Mouse (Mus musculus): ENCODE results near the gene Lrrd1.
"Not testable (repeated sequence)": the region's sequence is repeated elsewhere in the genome, so short reads cannot be mapped to it uniquely, and the experiment has no call there.

Lrrd1 gene

DNA sequence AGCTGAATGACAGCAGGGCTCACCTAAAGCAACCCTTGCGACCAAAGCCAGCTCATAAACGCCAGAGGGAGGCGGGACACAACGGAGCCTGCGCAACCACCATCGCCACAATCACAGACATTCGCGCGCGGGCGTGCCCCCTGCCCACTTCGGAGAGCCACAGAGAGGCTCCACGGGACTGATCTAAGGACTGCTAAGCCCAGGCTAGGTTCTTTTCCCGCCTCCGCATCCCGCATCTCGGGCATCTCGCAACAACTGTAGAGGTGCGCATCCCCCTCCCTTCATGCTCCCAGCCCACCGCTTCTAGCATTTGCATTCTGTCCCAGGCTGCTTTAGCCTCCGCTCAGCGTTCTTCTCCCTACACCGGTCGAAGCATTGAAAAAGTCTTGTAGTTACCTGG lies at the start of gene Lrrd1:
Lrrd1 (plus strand) TSS at position 148 of the 400 bp plus-strand sequence.
- DNase-seq: peak; percentile 19 to 20

DNA sequence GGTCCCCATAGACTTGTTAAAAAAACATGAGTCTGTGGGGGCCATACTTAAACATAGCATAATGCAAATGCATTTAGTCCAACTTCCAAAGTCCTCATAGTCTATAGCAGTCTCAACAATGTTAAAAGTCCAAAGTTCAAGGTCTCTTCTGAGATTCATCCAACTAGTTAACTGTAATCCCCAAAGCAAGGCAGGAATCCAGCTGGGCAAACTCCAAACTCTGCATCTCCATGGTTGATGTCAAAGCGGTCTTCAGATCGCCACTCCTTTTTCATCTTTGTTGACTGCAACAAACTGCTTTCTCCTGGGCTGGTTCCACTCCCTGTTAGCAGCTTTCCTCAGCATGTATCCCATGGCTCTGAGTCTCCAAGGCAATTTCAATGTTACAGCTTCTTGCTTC lies 47.9 kb upstream of the Lrrd1 start:
- DNase-seq: not testable (repeated sequence)

DNA sequence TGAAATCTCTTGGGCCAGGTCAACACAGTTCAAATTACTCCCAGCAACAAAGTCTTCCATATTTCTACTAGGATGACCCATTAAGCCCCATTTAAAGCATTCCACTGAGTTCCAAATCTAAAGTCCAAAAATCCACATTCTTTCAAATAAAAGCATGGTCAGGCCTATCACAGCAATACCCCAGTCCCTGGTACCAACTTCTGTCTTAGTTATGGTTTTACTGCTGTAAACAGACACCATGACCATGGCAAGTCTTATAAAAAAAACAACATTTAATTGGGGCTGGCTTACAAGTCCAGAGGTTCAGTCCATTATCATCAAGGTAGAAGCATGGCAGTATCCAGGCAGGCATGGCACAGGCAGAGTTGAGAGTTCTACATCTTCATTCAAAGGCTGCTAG lies 46.3 kb upstream of the Lrrd1 start:
- DNase-seq: not testable (repeated sequence)

DNA sequence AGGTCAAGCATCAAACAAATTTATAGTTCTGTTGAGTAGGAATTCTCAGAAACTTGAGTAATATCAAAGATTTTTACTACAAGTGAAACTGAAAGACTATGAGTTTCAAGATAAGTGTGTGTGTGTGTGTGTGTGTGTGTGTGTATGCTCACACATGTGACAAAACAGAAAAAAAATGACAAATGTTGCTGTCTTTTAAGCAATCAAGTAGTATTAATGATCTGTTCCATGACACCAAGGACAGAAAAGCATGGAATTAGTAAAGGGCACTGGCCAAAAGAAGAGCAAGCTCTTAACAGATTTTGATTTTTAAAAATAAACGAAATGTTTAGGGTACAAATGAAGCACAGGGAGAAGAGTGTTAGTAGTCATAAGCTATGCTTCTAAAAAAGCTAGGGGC lies 44.9 kb upstream of the Lrrd1 start:
- no peak for DNase-seq

DNA sequence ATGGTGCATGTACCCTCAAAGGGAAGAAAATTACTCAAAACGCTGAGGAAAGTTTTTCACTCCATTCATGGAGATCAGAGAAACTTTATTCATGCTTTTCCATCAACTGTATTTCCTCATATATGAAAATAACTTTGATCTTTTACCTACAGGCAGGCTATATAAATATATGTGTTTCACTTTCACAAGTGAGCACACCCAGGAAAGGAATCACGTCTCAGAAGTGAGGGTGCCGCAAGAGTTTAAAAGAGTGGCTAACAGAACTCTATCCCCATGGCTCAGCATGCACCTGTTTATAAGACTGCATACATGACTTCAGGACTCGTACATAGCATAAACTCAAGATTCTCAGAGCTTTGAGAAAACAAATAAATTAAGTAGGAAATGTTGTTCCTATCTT lies 44.1 kb upstream of the Lrrd1 start:
- DNase-seq: no peak

DNA sequence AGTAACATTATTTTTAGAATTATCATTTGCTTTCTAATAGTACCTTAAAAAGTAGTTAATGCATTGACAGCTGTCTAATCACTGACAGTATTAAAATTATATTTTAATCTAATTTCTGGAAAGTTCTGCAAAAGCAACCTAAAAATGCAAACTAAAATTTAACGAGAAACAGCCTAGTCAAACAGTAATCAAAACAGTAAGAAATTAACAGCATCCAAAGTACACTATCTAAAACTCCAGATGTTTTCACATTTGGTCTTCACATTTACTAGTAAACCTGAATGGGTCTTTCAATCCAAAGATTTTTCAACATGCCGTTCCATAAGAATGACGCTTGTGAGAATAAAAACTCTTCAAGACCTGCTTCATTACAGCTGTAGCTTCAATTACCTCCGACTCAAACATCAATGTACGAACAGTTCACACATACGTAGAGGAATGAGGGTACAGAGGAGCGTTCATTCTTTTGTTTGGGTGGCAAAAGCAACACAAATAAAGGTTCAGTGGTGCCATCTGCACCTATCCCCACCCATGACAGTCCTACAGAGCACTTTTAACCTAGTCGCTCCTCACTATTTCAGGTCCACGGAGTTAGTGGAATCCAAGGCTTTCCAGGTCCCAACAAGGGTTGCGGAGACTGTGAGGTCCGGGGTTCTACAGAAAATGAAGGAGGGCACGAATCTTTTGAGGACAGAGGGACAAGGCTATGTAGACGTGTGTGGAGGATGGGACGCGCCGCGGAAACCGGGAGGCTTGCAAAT lies 43.1 kb upstream of the Lrrd1 start:
- no peak for DNase-seq

DNA sequence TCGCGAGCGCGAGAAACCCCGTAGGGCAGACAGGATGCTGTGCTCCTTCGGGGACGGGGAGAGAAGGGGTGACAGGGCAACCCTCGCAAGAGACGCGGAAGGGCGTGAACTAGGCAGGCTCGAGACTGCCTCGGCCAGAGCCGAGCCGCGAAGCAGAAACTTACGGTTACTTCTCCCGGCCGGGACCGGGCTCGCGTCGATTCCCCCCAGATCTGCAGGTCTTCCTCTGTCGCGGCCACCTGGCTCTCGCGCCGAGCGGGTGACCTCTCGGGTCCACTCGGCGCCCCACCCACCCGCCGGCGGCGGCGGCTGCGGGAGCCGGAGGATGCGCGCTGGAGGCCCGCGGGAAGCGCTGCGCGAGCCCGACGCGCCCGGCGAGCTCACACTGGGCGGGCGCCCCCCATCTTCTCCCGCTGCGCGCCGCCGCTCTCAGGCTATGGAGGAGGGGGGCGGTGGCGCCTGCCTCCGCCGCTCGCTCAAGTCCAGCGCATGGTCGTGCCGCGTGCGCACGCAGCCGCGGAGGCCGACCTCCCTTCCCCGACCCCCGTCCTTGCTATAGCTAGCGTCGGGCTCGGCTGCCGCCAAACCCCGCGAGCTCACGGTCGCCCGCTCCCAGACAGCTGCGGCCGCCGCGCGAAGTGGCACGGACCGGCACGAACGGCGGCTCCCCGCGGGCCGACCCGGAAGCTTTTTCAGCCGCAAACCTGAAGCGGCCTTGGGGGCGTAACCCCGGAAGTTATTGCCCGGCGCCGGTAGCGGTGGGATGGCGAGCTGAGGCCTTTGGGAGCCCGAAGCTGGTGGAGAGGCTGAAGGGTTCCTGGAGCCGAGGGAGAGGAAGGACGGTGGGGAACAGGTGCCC lies 42.3 kb upstream of the Lrrd1 start, which contains the start of the genes Ankib1 and Krit1:
Ankib1 (minus strand) TSS at position 493 of the 859 bp plus-strand sequence.
Krit1 (plus strand) TSS at position 752 of the 859 bp plus-strand sequence.
- peak; percentile 94 to 95 for DNase-seq

DNA sequence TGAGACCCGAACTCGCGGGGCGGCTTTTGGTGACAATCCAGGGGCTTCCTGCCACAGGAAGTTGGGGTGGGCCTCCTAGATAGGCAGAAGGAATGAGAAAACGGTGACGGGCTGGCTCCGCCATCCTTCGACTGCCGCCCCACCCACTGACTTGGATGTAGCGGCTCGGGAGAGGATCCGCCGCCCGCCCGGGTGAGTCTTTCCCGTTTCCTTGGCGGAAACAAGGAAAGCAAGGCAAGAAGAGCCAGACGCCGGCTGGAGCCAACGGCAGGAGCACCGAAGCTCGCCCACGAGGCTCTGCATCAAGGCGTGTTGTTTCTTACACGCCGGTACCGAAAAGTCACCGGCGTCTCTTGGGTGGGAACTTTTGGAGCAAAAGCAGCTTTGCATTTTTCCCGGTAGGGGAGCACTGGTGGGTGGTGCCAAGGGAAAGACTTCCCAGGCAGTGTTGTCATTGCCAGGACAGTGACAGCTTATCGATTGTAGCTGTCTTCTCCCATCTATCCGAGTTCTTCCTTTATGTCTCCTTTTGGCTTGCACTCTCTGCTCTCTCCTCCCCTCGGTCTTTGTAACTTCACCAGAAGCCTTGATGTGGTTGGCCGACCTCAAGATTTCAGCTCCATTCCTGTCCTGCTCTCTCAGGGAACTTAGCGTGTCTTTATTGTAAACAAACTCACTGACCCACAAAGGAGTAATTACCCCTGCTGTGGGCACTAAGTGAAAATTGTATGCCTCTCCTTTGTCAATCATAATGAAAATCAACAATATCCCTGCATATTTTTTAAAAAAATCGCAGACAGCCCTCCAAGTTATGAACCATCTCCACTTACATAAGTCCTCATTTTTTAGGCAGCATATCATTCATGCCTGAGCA lies 41.4 kb upstream of the Lrrd1 start:
- no peak for DNase-seq

DNA sequence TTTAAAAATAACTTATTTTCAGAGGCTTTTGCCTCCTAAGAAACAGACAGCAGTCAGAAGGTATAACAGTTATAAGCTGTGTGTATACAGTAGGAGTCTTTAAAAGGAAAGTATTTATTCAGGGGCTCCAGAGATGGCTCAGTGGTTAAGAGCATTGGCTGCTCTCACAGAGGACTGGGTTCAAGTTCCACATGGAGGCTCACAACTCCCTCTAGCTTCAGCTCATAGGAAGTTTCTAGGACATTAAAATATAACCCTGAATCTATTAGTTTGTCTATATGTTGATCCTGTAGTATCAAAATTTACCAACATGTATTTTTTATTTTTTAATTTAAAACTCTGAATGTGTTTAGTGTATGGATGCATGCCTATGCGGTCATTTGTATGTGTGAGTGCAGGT lies 36.5 kb upstream of the Lrrd1 start:
- DNase-seq: no peak

DNA sequence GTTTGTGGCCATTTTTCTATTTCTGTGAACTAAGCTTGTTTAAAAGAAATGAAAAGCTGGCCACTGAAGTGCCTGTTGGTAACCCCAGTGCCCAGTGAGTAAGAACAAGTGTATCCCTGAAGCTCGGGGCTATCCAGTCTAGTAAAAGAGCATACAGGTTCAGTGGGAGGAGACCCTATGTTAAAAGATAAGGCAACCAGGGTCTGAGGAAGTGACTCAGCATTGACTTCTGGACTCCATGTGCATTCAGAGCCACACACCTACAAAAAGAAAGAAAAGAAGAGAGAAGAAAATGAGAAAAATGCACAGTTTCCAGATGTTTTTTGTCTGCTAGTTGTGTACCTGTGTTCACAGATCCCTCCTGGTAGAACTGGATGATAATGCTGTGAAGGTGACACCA lies 10.9 kb upstream of the Lrrd1 start:
- no peak for DNase-seq

DNA sequence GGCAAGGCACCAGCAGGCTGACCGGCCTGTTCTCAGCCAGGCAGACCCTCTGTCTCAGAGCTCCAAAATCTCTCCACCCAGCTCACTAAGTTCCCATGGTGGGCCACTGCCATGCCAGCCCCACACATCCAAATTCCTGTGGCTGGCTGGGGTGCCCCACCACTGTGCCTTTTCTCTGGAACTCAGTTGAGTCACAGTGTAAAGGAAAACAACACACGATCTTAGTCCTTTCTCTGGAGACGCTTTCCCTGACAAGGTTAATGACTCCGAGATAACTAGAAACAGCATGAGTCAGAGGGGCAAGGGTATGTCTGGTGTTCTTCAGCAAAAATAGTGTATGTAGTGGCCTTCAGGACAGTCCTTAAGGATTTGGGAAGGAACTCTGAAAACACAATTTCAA lies 25.2 kb downstream of the Lrrd1 start:
- no peak for DNase-seq

DNA sequence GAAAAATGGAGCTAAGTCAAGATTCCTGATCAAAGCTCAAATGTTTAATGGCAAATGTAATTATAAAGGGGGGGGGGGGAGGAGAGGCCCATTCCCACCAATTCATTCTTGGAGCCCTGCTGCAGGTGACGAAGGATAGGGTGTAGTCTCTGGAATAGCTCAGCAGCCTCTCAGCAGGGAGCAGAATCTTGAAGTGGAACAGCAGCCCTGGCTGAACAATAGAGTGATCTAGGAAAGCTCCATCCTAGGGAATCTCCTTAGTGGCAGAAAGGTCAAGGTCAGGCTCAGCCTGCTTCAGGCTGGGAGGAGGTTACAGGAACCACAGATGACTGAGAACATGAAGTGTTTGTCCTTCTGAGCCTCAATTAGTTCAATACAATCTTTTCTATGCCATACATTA lies 27.4 kb downstream of the Lrrd1 start:
- no peak for DNase-seq

DNA sequence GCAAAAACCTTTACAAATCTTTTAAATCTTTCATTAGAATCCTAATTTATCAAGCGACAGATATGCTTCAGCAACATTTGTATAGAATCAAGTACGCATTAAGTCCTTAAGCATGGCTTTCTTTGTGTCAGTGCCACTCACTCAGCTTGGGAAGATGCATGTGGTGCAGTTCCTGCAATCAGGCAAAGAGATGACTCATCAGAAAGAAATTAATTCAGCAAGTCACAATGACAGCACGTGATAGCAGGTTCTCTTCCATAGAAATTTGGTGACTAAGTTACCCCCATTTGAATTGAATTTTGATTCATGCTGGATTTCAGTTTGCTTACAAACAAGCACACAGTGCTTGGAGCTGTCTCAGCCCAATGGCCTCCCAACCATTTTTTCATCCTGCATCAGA lies 28.5 kb downstream of the Lrrd1 start:
- no peak for DNase-seq

DNA sequence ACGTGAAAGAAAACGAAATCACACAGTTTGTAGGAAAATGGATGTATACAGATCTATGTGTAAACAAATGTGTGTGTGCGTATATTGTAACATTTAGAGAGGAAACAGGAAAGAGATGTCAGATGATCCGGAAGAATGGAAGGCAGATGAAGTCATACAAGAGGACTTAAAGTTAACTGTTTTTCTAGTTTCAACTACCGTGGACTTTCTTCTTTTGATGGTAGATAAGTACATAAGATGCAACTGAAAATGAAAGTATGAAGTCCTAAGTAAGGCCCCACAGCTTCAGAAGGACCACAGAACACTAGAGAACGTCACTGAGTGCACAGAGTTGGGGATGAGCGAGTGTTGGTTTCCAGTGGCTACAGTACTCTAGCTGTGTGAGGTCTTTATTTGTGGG lies 41.9 kb downstream of the Lrrd1 start:
- not testable (repeated sequence) for DNase-seq

DNA sequence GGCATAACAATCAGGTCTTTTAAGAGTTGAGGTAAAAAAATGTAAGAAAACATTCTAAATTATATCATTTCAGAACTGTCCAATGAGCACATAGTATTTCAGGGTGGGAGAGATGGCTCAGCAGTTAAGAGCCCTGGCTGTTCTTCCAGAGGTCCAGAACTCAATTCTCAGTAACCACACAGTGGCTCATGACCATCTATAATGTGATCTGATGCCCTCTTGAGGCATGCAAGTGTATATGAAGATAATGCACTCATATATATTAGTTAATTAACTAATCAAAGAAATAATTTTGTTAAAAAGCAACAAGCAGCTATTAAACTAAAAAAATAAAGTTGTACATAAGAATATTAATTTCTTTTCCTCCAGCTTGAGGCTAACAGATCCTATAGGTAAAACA lies 44.2 kb downstream of the Lrrd1 start:
- DNase-seq: no peak

DNA sequence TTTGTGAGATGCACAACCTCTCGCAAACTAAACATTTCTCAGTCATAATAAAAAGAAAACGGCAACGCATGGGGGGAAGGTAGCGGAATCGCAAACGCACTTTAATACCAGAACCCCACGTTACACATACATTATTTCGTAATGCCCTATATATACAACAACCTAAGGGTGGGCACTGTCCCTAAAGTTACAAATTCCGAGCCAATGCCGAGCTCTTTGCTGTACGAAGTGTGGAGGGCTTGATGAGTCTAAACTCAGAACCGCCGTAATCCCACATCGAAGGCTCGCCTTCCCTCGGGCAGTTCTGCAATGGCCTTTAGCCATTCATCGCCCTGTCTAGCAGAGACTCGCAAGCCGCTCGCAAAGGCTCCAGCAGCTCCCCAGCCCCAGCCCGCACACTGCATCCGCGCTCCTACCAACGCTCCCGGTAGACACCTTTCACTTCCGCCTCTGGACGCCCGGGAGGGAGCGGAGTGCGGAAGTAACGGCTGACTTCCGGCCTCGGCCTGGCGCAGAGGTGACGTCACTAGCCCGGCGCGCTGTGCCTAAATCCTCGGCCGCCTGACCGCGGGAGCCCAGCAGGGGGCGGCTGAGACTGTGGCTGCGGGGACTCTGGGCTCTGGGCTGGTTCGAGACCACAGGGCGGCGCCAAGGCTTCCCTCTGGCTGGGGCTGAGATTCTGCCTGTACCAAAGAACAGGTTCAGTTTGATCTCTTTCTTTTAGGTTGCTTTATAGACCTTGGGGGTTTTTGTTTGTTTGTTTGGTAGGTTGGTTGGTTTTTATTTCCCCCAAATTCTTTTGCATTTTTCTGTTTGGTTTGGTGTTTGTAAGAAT lies 48.7 kb downstream of the Lrrd1 start, which contains the start of gene Mterf1a:
Mterf1a (minus strand) TSS at position 475 of the 835 bp plus-strand sequence.
- DNase-seq: peak; percentile 52 to 65

DNA sequence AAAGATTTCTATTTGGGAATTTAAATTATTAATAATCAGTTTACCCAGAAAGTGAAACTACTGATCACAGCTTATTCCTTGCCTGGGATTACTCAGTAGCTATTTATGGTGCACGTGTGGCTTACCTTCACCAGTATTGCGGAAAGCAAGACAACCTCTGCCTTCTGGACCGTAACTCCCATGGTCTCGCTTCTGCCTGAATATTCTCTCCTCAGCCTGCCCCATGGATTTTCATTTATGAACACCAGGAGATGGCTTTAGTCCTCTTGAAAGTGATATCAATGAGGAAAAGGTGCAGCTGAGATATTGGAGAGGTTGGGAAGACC lies 49.3 kb downstream of the Lrrd1 start:
- DNase-seq: not testable (repeated sequence)

DNA sequence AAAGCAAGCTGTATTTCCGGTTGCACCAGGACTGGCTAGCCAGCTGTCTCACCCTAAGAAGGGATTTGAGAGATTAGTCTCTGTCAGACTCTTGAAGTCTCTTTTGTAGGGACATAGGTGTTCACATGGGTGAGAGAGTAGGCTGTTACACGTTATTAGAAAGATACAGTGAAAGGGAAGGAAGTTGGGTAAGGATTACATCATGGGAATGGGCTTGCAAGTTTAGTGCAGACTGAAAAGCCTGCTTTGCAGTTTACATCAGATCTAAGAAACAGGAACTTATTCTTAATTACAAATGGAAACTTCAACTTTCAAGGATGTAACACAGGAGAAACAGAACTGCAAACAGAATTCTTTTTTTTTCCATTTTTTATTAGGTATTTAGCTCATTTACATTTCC lies 60.5 kb downstream of the Lrrd1 start:
- no peak for DNase-seq

Measured in cerebellum, postnatal 14 days (tissue).